Mouse (Mus musculus): ENCODE data around the gene Cbx1. TPM values are rescaled to one million over a fixed set of nuclear protein-coding genes. Genes with fewer than 3 reads are reported as not detected.
A peak's percentile ranks its signal among the peaks of the same experiment; 100 is the strongest.
"Not testable (repeated sequence)": the region's sequence is repeated elsewhere in the genome, so short reads cannot be mapped to it uniquely, and the experiment has no call there.

Gene Cbx1
- total RNA-seq, 2 experiments from 2014 or later, result 93.5 to 109 TPM

- DNase-seq (ENCODE audit: low spot score in 2 of 2), result no peak
These were observed 14.4 kb upstream of the Cbx1 start for GRCm38 (mm10) chr11:96774536-96774935.

GRCm38 (mm10) chr11:96775063-96775462 is 13.9 kb upstream of the Cbx1 start:
- no peak for DNase-seq (ENCODE audit: low spot score in 2 of 2)

GRCm38 (mm10) chr11:96775665-96776064 is 13.3 kb upstream of the Cbx1 start:
- DNase-seq (ENCODE audit: low spot score in 2 of 2), result no peak

- no peak for DNase-seq (ENCODE audit: low spot score in 2 of 2)
These were observed 12.9 kb upstream of the Cbx1 start for GRCm38 (mm10) chr11:96776068-96776467.

- DNase-seq (ENCODE audit: low spot score in 2 of 2), result peak; percentile 98 to 100
These were observed 11.7 kb upstream of the Cbx1 start, which contains the start of gene Snx11 for GRCm38 (mm10) chr11:96776968-96777962. Gene Snx11 (minus strand): TSS chr11:96777559.

GRCm38 (mm10) chr11:96778061-96778627 is 10.8 kb upstream of the Cbx1 start:
- DNase-seq (ENCODE audit: low spot score in 2 of 2), result not testable (repeated sequence)

GRCm38 (mm10) chr11:96780306-96780705 is 8.6 kb upstream of the Cbx1 start:
- no peak for DNase-seq (ENCODE audit: low spot score in 2 of 2)

- no peak for DNase-seq (ENCODE audit: low spot score in 2 of 2)
These were observed 7.5 kb upstream of the Cbx1 start for GRCm38 (mm10) chr11:96781425-96781824.

- peak; percentile 36 to 60 for DNase-seq (ENCODE audit: low spot score in 2 of 2)
These were observed 4.1 kb upstream of the Cbx1 start for GRCm38 (mm10) chr11:96784847-96785246.

GRCm38 (mm10) chr11:96786731-96787450 is 2.0 kb upstream of the Cbx1 start:
- DNase-seq (ENCODE audit: low spot score in 2 of 2), result no peak

- no peak for DNase-seq (ENCODE audit: low spot score in 2 of 2)
These were observed 1.1 kb downstream of the Cbx1 start for GRCm38 (mm10) chr11:96789990-96790389.

- DNase-seq (ENCODE audit: low spot score in 2 of 2), result no peak
These were observed 1.8 kb downstream of the Cbx1 start for GRCm38 (mm10) chr11:96790681-96791080.

- DNase-seq (ENCODE audit: low spot score in 2 of 2), result no peak
These were observed 6.6 kb downstream of the Cbx1 start for GRCm38 (mm10) chr11:96795491-96795890.

GRCm38 (mm10) chr11:96796081-96796480 is 7.2 kb downstream of the Cbx1 start:
- no peak for DNase-seq (ENCODE audit: low spot score in 2 of 2)

GRCm38 (mm10) chr11:96796586-96796985 is 7.7 kb downstream of the Cbx1 start:
- DNase-seq (ENCODE audit: low spot score in 2 of 2), result no peak

GRCm38 (mm10) chr11:96799511-96799910 is 10.6 kb downstream of the Cbx1 start:
- DNase-seq (ENCODE audit: low spot score in 2 of 2), result no peak

- no peak for DNase-seq (ENCODE audit: low spot score in 2 of 2)
These were observed 16.7 kb downstream of the Cbx1 start for GRCm38 (mm10) chr11:96805606-96806005.

GRCm38 (mm10) chr11:96808066-96808465 is 19.1 kb downstream of the Cbx1 start:
- no peak for DNase-seq (ENCODE audit: low spot score in 2 of 2)

- no peak for DNase-seq (ENCODE audit: low spot score in 2 of 2)
These were observed 20.8 kb downstream of the Cbx1 start for GRCm38 (mm10) chr11:96809562-96810235.

- DNase-seq (ENCODE audit: low spot score in 2 of 2), result not testable (repeated sequence)
These were observed 22.3 kb downstream of the Cbx1 start for GRCm38 (mm10) chr11:96811188-96811587.

GRCm38 (mm10) chr11:96813455-96813854 is 24.5 kb downstream of the Cbx1 start:
- no peak for DNase-seq (ENCODE audit: low spot score in 2 of 2)

Measured in adrenal gland, postnatal 4 days (tissue).